Mouse (Mus musculus): ENCODE data around the gene Abtb2. TPM values are rescaled to one million over a fixed set of nuclear protein-coding genes. Genes with fewer than 3 reads are reported as not detected.

Gene Abtb2
- polyA plus RNA-seq, 1 experiment: 4.0 TPM

- Histone ChIP-seq H3K36me3 (ENCODE audit: control insufficient read depth, insufficient read depth) (no peaks in the 10 kb centered on the region), H3K79me3 (ENCODE audit: low read depth) (no peaks in the 10 kb centered on the region), H3K27me3 (ENCODE audit: control insufficient read depth, insufficient read depth, insufficient read length) (no peaks in the 10 kb centered on the region), H3ac (ENCODE audit: control insufficient read depth, insufficient read length, low read depth) (no peak overlapping the region), H3K79me2 (ENCODE audit: control insufficient read depth, insufficient read depth) (no peaks in the 10 kb centered on the region), H3K4me3 (ENCODE audit: insufficient read depth, poor library complexity, severe bottlenecking) (no peak overlapping the region)
- TF ChIP-seq MAX (IDR thresholded peaks at IDR 0.05): no peak
- TF ChIP-seq MYOD1 (IDR thresholded peaks at IDR 0.05; ENCODE audit: control insufficient read depth, insufficient read length, low read depth): no peak
- no peak for TF ChIP-seq CTCF (IDR thresholded peaks at IDR 0.05; ENCODE audit: control insufficient read depth, insufficient read depth, insufficient read length)
- TF ChIP-seq USF1 (IDR thresholded peaks at IDR 0.05; ENCODE audit: low read depth): no peak
- no peak for TF ChIP-seq MYOG (IDR thresholded peaks at IDR 0.05; ENCODE audit: control insufficient read depth, extremely low read depth, insufficient read length)
- TF ChIP-seq CEBPB (IDR thresholded peaks at IDR 0.05; ENCODE audit: low read depth): no peak
- no peak for TF ChIP-seq FOSL1 (IDR thresholded peaks at IDR 0.05; ENCODE audit: insufficient read depth, low read length, poor library complexity, severe bottlenecking)
Measured at GRCm38 (mm10) chr2:103613865-103614264, 47.8 kb downstream of the Abtb2 start.

- TF ChIP-seq MYOD1 (IDR thresholded peaks at IDR 0.05; ENCODE audit: control insufficient read depth, insufficient read length, low read depth): no peak
- no peak for TF ChIP-seq USF1 (IDR thresholded peaks at IDR 0.05; ENCODE audit: low read depth)
- no peak for TF ChIP-seq FOSL1 (IDR thresholded peaks at IDR 0.05; ENCODE audit: insufficient read depth, low read length, poor library complexity, severe bottlenecking)
- no peak for TF ChIP-seq CTCF (IDR thresholded peaks at IDR 0.05; ENCODE audit: control insufficient read depth, insufficient read depth, insufficient read length)
- no peak for TF ChIP-seq MYOG (IDR thresholded peaks at IDR 0.05; ENCODE audit: control insufficient read depth, extremely low read depth, insufficient read length)
- no peak for TF ChIP-seq CEBPB (IDR thresholded peaks at IDR 0.05; ENCODE audit: low read depth)
- TF ChIP-seq MAX (IDR thresholded peaks at IDR 0.05): no peak
Measured at GRCm38 (mm10) chr2:103615028-103615427, 48.9 kb downstream of the Abtb2 start.

GRCm38 (mm10) chr2:103618407-103618806 is 52.3 kb downstream of the Abtb2 start:
- TF ChIP-seq CEBPB (IDR thresholded peaks at IDR 0.05; ENCODE audit: low read depth) (no peak), CTCF (IDR thresholded peaks at IDR 0.05; ENCODE audit: control insufficient read depth, insufficient read depth, insufficient read length) (no peak), USF1 (IDR thresholded peaks at IDR 0.05; ENCODE audit: low read depth) (no peak), MYOG (IDR thresholded peaks at IDR 0.05; ENCODE audit: control insufficient read depth, extremely low read depth, insufficient read length) (no peak), MAX (IDR thresholded peaks at IDR 0.05) (no peak), FOSL1 (IDR thresholded peaks at IDR 0.05; ENCODE audit: insufficient read depth, low read length, poor library complexity, severe bottlenecking) (no peak), MYOD1 (IDR thresholded peaks at IDR 0.05; ENCODE audit: control insufficient read depth, insufficient read length, low read depth) (no peak)
- no peak overlapping the region for H3K4me3 ChIP-seq (ENCODE audit: insufficient read depth, poor library complexity, severe bottlenecking)
- no peaks in the 10 kb centered on the region for H3K79me3 ChIP-seq (ENCODE audit: low read depth)
- no peaks in the 10 kb centered on the region for H3K27me3 ChIP-seq (ENCODE audit: control insufficient read depth, insufficient read depth, insufficient read length)
- no peaks in the 10 kb centered on the region for H3K36me3 ChIP-seq (ENCODE audit: control insufficient read depth, insufficient read depth)
- H3ac ChIP-seq (ENCODE audit: control insufficient read depth, insufficient read length, low read depth): no peak overlapping the region
- no peaks in the 10 kb centered on the region for H3K79me2 ChIP-seq (ENCODE audit: control insufficient read depth, insufficient read depth)

More at GRCm38 (mm10) chr2:103615028-103615427, 48.9 kb downstream of the Abtb2 start:
- no peak overlapping the region for H3ac ChIP-seq (ENCODE audit: control insufficient read depth, insufficient read length, low read depth)
- no peak overlapping the region for H3K4me3 ChIP-seq (ENCODE audit: insufficient read depth, poor library complexity, severe bottlenecking)
- no peaks in the 10 kb centered on the region for H3K79me2 ChIP-seq (ENCODE audit: control insufficient read depth, insufficient read depth)
- H3K36me3 ChIP-seq (ENCODE audit: control insufficient read depth, insufficient read depth): no peaks in the 10 kb centered on the region
- no peaks in the 10 kb centered on the region for H3K79me3 ChIP-seq (ENCODE audit: low read depth)
- no peaks in the 10 kb centered on the region for H3K27me3 ChIP-seq (ENCODE audit: control insufficient read depth, insufficient read depth, insufficient read length)

- TF ChIP-seq CTCF (IDR thresholded peaks at IDR 0.05; ENCODE audit: control insufficient read depth, insufficient read depth, insufficient read length) (no peak), MYOG (IDR thresholded peaks at IDR 0.05; ENCODE audit: control insufficient read depth, extremely low read depth, insufficient read length) (no peak), FOSL1 (IDR thresholded peaks at IDR 0.05; ENCODE audit: insufficient read depth, low read length, poor library complexity, severe bottlenecking) (no peak), MAX (IDR thresholded peaks at IDR 0.05) (no peak), MYOD1 (IDR thresholded peaks at IDR 0.05; ENCODE audit: control insufficient read depth, insufficient read length, low read depth) (no peak), USF1 (IDR thresholded peaks at IDR 0.05; ENCODE audit: low read depth) (no peak), CEBPB (IDR thresholded peaks at IDR 0.05; ENCODE audit: low read depth) (no peak)
- H3K79me2 ChIP-seq (ENCODE audit: control insufficient read depth, insufficient read depth): no peaks in the 10 kb centered on the region
- no peaks in the 10 kb centered on the region for H3K27me3 ChIP-seq (ENCODE audit: control insufficient read depth, insufficient read depth, insufficient read length)
- H3K4me3 ChIP-seq (ENCODE audit: insufficient read depth, poor library complexity, severe bottlenecking): no peak overlapping the region
- H3K36me3 ChIP-seq (ENCODE audit: control insufficient read depth, insufficient read depth): no peaks in the 10 kb centered on the region
- no peaks in the 10 kb centered on the region for H3K79me3 ChIP-seq (ENCODE audit: low read depth)
- no peak overlapping the region for H3ac ChIP-seq (ENCODE audit: control insufficient read depth, insufficient read length, low read depth)
Measured at GRCm38 (mm10) chr2:103622950-103623349, 56.8 kb downstream of the Abtb2 start.

GRCm38 (mm10) chr2:103625349-103625932 is 59.3 kb downstream of the Abtb2 start:
- H3K27me3 ChIP-seq (ENCODE audit: control insufficient read depth, insufficient read depth, insufficient read length): no peaks in the 10 kb centered on the region
- H3ac ChIP-seq (ENCODE audit: control insufficient read depth, insufficient read length, low read depth): no peak overlapping the region
- TF ChIP-seq USF1 (IDR thresholded peaks at IDR 0.05; ENCODE audit: low read depth): no peak
- no peak for TF ChIP-seq CEBPB (IDR thresholded peaks at IDR 0.05; ENCODE audit: low read depth)
- TF ChIP-seq MYOD1 (IDR thresholded peaks at IDR 0.05; ENCODE audit: control insufficient read depth, insufficient read length, low read depth): no peak
- TF ChIP-seq CTCF (IDR thresholded peaks at IDR 0.05; ENCODE audit: control insufficient read depth, insufficient read depth, insufficient read length): no peak
- TF ChIP-seq FOSL1 (IDR thresholded peaks at IDR 0.05; ENCODE audit: insufficient read depth, low read length, poor library complexity, severe bottlenecking): no peak
- no peak for TF ChIP-seq MYOG (IDR thresholded peaks at IDR 0.05; ENCODE audit: control insufficient read depth, extremely low read depth, insufficient read length)
- no peak for TF ChIP-seq MAX (IDR thresholded peaks at IDR 0.05)
- no peak overlapping the region for H3K4me3 ChIP-seq (ENCODE audit: insufficient read depth, poor library complexity, severe bottlenecking)
- no peaks in the 10 kb centered on the region for H3K79me2 ChIP-seq (ENCODE audit: control insufficient read depth, insufficient read depth)
- H3K79me3 ChIP-seq (ENCODE audit: low read depth): no peaks in the 10 kb centered on the region
- no peaks in the 10 kb centered on the region for H3K36me3 ChIP-seq (ENCODE audit: control insufficient read depth, insufficient read depth)

Measured in C2C12 (cell line).